Mouse (Mus musculus): Measurements from ENCODE around the gene Tirap.

Gene Tirap

GRCm38 (mm10) chr9:35187351-35187903 lies 12.7 kb downstream of the Tirap start:
- WGBS, result 86% methylated on average over 10 of the region's 10 CpGs

- 80% methylated on average over 4 of the region's 4 CpGs for WGBS
These were observed 13.7 kb downstream of the Tirap start for GRCm38 (mm10) chr9:35186430-35186829.

- WGBS, result 79% methylated on average over 5 of the region's 5 CpGs
These were observed 16.7 kb downstream of the Tirap start for GRCm38 (mm10) chr9:35183359-35183758.

- WGBS, result 69% methylated on average over 2 of the region's 2 CpGs
These were observed 17.3 kb downstream of the Tirap start for GRCm38 (mm10) chr9:35182832-35183231.

GRCm38 (mm10) chr9:35176124-35176659 lies 23.9 kb downstream of the Tirap start:
- WGBS, result 34% methylated on average over 14 of the region's 14 CpGs

GRCm38 (mm10) chr9:35175251-35176123 lies 24.6 kb downstream of the Tirap start, which contains the start of gene Dcps:
Dcps (minus strand) TSS chr9:35176061.
- WGBS, result under 1% methylated on average over 38 of the region's 38 CpGs

- 98% methylated on average over 1 of the region's 1 CpGs for WGBS
These were observed 26.8 kb downstream of the Tirap start for GRCm38 (mm10) chr9:35173331-35173730.

GRCm38 (mm10) chr9:35170071-35170470 lies 30.0 kb downstream of the Tirap start:
- 63% methylated on average over 7 of the region's 7 CpGs for WGBS

- WGBS, result 54% methylated on average over 9 of the region's 9 CpGs
These were observed 33.1 kb downstream of the Tirap start for GRCm38 (mm10) chr9:35166798-35167635.

- 14% methylated on average over 3 of the region's 3 CpGs for WGBS
These were observed 33.8 kb downstream of the Tirap start for GRCm38 (mm10) chr9:35166144-35166797.

- WGBS, result 89% methylated on average over 5 of the region's 5 CpGs
These were observed 35.8 kb downstream of the Tirap start for GRCm38 (mm10) chr9:35164142-35164874.

- 66% methylated on average over 11 of the region's 11 CpGs for WGBS
These were observed 36.9 kb downstream of the Tirap start for GRCm38 (mm10) chr9:35163011-35163690.

GRCm38 (mm10) chr9:35161721-35162120 lies 38.4 kb downstream of the Tirap start:
- 83% methylated on average over 7 of the region's 7 CpGs for WGBS

- WGBS, result 83% methylated on average over 2 of the region's 2 CpGs
These were observed 39.4 kb downstream of the Tirap start for GRCm38 (mm10) chr9:35160662-35161061.

- WGBS, result 85% methylated on average over 3 of the region's 3 CpGs
These were observed 41.6 kb downstream of the Tirap start for GRCm38 (mm10) chr9:35158477-35158876.

- whole genome bisulfite sequencing, result 91% methylated on average over 4 of the region's 4 CpGs
These were observed 43.2 kb downstream of the Tirap start for GRCm38 (mm10) chr9:35156862-35157261.

GRCm38 (mm10) chr9:35156002-35156710 lies 43.9 kb downstream of the Tirap start:
- 74% methylated on average over 5 of the region's 5 CpGs for WGBS

- 98% methylated on average over 1 of the region's 1 CpGs for WGBS
These were observed 47.2 kb downstream of the Tirap start for GRCm38 (mm10) chr9:35152923-35153322.

- WGBS, result 93% methylated on average over 14 of the region's 14 CpGs
These were observed 52.8 kb downstream of the Tirap start for GRCm38 (mm10) chr9:35147261-35147660.
